Mouse (Mus musculus) embryonic facial prominence, embryonic 13.5 days (tissue): ENCODE measurements around the gene Spint1. TPM values are rescaled to one million over a fixed set of nuclear protein-coding genes. Genes with fewer than 3 reads are reported as not detected.

Source experiments
- ATAC-seq: fragments of 200-750 bp; cut with Nextera tagmentation; 2 replicates; pipeline ENCODE4 v1.8.0; 2017; ENCODE audit warnings: low read depth; ENCODE audit not compliant: insufficient number of reproducible peaks, insufficient read depth, low FRiP score, low TSS enrichment
- H3K27ac ChIP-seq: fragments of 300-500 bp; sonication (generic); 2 replicates; pipeline ENCODE4 v1.5.1; 2015; ENCODE audit warnings: moderate library complexity, mild to moderate bottlenecking, inconsistent platforms
- H3K27me3 ChIP-seq: fragments of 300-500 bp; sonication (generic); 2 replicates; pipeline ENCODE4 v1.6.1; 2015; ENCODE audit warnings: mild to moderate bottlenecking, inconsistent platforms
- H3K36me3 ChIP-seq: fragments of 300-500 bp; sonication (generic); 2 replicates; pipeline ENCODE4 v1.6.1; 2015; ENCODE audit warnings: mild to moderate bottlenecking, inconsistent platforms
- H3K4me1 ChIP-seq: fragments of 300-500 bp; sonication (generic); 2 replicates; pipeline ENCODE4 v1.6.1; 2015; ENCODE audit warnings: inconsistent platforms
- H3K4me2 ChIP-seq: fragments of 300-500 bp; sonication (generic); 2 replicates; pipeline ENCODE4 v1.6.1; 2015; ENCODE audit warnings: moderate library complexity, mild to moderate bottlenecking, inconsistent platforms
- H3K4me3 ChIP-seq: fragments of 300-500 bp; sonication (generic); 2 replicates; pipeline ENCODE4 v1.5.1; 2015; ENCODE audit warnings: mild to moderate bottlenecking, inconsistent platforms
- H3K9ac ChIP-seq: fragments of 300-500 bp; sonication (generic); 2 replicates; pipeline ENCODE4 v1.6.1; 2015; ENCODE audit warnings: mild to moderate bottlenecking, inconsistent platforms
- H3K9me3 ChIP-seq: fragments of 300-500 bp; sonication (generic); 2 replicates; pipeline ENCODE4 v1.6.1; 2016; ENCODE audit warnings: inconsistent platforms
- WGBS: fragments of 180-500 bp; shearing (Covaris S2); methylation state at CpG from one replicate; pipeline ENCODE4 v1.1.7; 2015; ENCODE audit warnings: mixed read lengths; 5-methylcytosine and 5-hydroxymethylcytosine counted together
- polyA plus RNA-seq: library from polyadenylated mRNA; unstranded; fragments of >200 nt; fragmentation: Nextera tagmentation; extraction: Ambion mirVana; gene quantifications from 2 replicates; pipeline ENCODE4 v1.2.1, GENCODE M21; 2015

Spint1 gene
- polyA plus RNA-seq, 1 experiment from 2014 or later = 15.4 TPM

DNA sequence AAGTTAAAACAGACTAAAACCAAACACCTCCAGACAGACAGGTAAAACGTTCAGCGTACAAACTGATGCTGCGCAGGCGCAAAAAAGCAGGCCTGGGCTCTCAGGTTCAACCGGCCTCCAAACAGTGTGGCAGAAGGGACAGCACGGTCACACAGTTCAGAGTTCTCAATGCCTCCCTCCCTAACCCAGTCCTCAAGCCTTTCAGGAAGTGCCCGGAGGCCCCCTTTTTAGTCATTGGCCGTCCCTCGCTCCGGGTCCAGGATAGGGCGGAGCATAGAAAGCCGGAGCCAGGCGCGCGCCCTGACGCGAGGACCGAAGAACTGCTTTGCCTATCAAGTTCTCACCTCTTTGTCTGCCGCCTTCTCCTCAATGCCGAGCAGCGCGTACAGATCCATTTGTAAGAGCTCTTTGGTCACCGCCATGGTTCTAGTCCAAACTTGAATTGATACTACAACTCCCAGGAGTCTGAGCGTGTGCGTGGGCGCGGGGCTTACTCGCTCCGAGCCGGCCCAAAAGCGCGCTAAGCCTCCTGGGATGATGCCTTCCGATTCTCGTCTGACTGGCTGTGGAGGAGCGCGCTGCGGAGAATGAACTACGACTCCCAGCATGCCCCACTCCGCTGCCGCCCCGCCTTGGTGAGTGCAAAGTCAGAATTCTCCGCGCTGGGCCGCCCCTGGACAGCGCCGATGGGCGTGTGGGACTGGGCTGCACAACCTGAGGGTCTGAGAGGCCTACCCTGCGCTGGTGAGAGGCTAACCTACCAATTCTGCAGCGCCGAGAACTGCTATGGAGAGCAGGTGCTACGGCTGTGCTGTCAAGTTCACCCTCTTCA is 28.6 kb upstream of the Spint1 start, which contains the start of the genes Zfyve19 and Dnajc17:
Gene Zfyve19 (plus strand): TSS at position 274 of the 832 bp plus-strand sequence.
Gene Dnajc17 (minus strand): TSS at position 452 of the 832 bp plus-strand sequence.
- Histone ChIP-seq H3K4me3 (peak within 1 kb of the TSS; percentile 68), H3K4me1 (peaks cover 12% of the 10 kb centered on the region), H3K9ac (peak within 1 kb of the TSS; percentile 81), H3K4me2 (peak within 1 kb of the TSS; percentile 69), H3K9me3 (no peaks in the 10 kb centered on the region), H3K27me3 (no peaks in the 10 kb centered on the region), H3K36me3 (peaks cover 33% of the 10 kb centered on the region), H3K27ac (peak within 1 kb of the TSS; percentile 90)
- under 1% methylated on average over 51 of the region's 51 CpGs for WGBS
- peak; percentile 97 for ATAC-seq

GRCm38 (mm10) chr2:119209176-119209507 is 28.0 kb upstream of the Spint1 start:
- no peak for ATAC-seq
- Histone ChIP-seq H3K9me3 (no peaks in the 10 kb centered on the region), H3K4me3 (peak overlapping the region; percentile 68), H3K9ac (peak overlapping the region; percentile 81), H3K36me3 (peaks cover 36% of the 10 kb centered on the region), H3K27me3 (no peaks in the 10 kb centered on the region), H3K4me2 (peak overlapping the region; percentile 69), H3K4me1 (peaks cover 12% of the 10 kb centered on the region), H3K27ac (no peak overlapping the region; the same call in 1 of the 2 replicates)
- WGBS = 1% methylated on average over 13 of the region's 13 CpGs

DNA sequence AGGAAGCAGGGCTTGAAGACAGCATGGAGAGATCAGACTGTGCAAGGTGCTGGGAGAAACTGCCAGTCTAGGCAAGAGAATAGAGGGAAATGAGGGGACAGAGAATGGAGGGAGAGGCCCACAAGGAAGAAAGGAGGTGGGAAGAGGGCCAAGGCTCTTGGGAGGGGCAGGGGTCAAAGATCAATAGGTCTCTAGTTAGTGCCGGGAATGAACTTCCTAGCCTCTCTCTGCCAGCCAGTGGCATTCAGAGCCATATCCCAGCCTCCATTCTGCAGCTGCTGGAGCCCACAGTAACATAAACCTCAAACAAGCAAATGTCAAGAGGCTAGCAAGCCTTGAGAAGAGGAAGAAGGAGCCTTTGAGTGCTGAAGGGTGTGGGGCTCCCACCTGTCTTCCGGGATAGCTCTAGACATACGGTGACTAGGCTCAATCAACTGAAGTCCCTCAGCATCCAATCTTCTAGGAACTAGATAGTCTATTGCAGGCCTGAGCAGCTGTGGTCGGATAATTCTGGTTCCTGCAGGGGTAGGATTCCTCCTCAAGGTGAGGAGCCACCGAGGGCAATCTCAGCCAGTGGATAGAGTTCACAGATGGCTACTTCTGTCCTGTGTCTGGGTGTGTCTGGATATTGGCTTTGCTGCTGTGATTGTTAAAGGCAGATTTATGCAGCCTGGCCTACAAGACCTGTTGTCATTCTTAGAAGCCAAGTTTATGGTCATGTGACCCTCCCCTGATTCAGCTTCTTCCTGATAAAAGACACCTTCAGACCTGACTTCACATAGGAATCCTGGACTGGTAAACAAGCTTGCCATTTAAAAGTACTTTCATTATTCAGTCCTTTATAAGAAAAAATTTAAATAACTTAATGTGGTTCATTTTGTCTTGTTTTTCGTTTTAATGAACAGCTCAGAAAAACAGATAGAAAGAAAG is 7.1 kb upstream of the Spint1 start, which contains the start of gene Ppp1r14d:
Gene Ppp1r14d (minus strand): TSS at position 132 of the 930 bp plus-strand sequence.
- Histone ChIP-seq H3K9ac (no peak within 1 kb of the TSS), H3K4me1 (no peaks in the 10 kb centered on the region), H3K36me3 (no peaks in the 10 kb centered on the region), H3K27ac (no peak within 1 kb of the TSS), H3K27me3 (peaks cover 6% of the 10 kb centered on the region), H3K4me3 (no peak within 1 kb of the TSS), H3K9me3 (no peaks in the 10 kb centered on the region), H3K4me2 (no peak within 1 kb of the TSS)
- 61% methylated on average over 6 of the region's 6 CpGs for WGBS
- no peak for ATAC-seq

GRCm38 (mm10) chr2:119236682-119237209 is 416 bp upstream of the Spint1 start:
- WGBS = 5% methylated on average over 25 of the region's 25 CpGs
- Histone ChIP-seq H3K4me2 (peak overlapping the region; percentile 79), H3K9ac (peak overlapping the region; percentile 68), H3K27me3 (peaks cover 64% of the 10 kb centered on the region), H3K36me3 (no peaks in the 10 kb centered on the region), H3K27ac (no peak overlapping the region), H3K4me3 (peak overlapping the region; percentile 52), H3K4me1 (peaks cover 13% of the 10 kb centered on the region), H3K9me3 (no peaks in the 10 kb centered on the region)
- 0 out of 2 replicates have a peak, but pooled peaks have one; percentile 28 for ATAC-seq

DNA sequence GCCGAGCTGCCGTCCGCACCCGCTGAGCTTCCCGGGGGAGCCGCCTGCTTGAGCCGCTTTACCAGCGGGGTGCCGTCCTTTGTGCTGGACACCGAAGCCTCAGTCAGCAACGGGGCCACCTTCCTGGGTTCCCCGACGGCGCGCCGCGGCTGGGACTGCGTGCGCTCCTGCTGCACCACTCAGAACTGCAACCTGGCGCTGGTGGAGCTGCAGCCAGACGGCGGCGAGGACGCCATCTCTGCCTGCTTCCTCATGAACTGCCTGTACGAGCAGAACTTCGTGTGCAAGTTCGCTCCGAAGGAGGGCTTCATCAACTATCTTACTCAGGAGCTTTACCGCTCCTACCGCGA is 684 bp downstream of the Spint1 start:
- peak overlapping the region; percentile 79 for H3K4me2 ChIP-seq
- 2% methylated on average over 31 of the region's 31 CpGs for WGBS
- H3K36me3 ChIP-seq = no peaks in the 10 kb centered on the region
- no peak for ATAC-seq
- H3K9me3 ChIP-seq = no peaks in the 10 kb centered on the region
- no peak overlapping the region for H3K27ac ChIP-seq
- peak overlapping the region; percentile 52 for H3K4me3 ChIP-seq
- peaks cover 64% of the 10 kb centered on the region for H3K27me3 ChIP-seq
- H3K9ac ChIP-seq = peak overlapping the region; percentile 68
- H3K4me1 ChIP-seq = peaks cover 13% of the 10 kb centered on the region

- 59% methylated on average over 2 of the region's 2 CpGs for WGBS
- ATAC-seq = no peak; the same call in 1 of the 2 replicates
- H3K4me2 ChIP-seq = peak overlapping the region; percentile 79
- H3K27me3 ChIP-seq = peaks cover 64% of the 10 kb centered on the region
- H3K4me3 ChIP-seq = peak overlapping the region; percentile 52
- H3K36me3 ChIP-seq = no peaks in the 10 kb centered on the region
- peaks cover 13% of the 10 kb centered on the region for H3K4me1 ChIP-seq
- no peaks in the 10 kb centered on the region for H3K9me3 ChIP-seq
- H3K27ac ChIP-seq = no peak overlapping the region
- 0 out of 2 replicates have a peak overlapping the region, but pooled peaks have one; percentile 68 for H3K9ac ChIP-seq
Measured at GRCm38 (mm10) chr2:119238671-119239070, 1.5 kb downstream of the Spint1 start.

DNA sequence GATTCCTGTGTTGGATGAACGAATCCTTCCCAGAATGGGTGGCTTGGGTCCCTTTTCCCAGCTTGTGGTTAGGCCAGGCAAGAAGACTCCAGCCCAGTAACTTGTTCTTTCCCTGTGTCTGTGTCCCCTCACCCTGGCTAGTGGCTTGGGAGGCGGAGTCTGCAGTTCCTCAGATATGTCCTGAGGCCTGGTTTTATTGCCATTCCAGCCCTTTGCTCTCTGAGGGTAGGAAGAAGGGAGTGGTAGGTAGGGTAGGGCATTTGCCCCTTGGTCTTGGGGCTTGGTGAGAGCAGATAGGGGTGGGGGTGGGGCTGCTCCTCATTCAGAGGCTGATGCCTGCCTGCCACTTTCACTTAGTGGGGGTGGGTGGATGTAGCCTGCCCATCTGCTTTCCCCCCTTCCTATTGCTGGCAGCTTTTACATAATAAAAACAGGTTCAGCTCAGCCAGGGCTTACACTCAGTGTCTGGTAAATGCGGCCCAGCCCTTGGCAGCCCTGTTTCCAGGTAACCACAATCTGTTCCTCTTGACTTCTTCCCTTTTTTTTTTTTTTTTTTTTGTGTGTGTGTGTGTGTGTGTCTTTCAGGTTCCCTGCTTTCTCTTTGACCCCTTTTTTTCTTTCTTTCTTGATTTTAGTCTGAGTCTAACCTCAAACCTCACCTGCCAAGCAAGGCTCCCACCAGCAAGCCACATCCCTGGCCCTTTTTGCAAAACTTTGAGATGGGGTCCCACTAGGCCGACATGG is 3.1 kb downstream of the Spint1 start:
- H3K4me1 ChIP-seq = peaks cover 13% of the 10 kb centered on the region
- H3K9ac ChIP-seq = no peak overlapping the region
- no peaks in the 10 kb centered on the region for H3K36me3 ChIP-seq
- no peak for ATAC-seq
- 60% methylated on average over 4 of the region's 4 CpGs for whole genome bisulfite sequencing
- no peak overlapping the region for H3K4me2 ChIP-seq
- H3K9me3 ChIP-seq = no peaks in the 10 kb centered on the region
- H3K4me3 ChIP-seq = no peak overlapping the region
- peaks cover 55% of the 10 kb centered on the region for H3K27me3 ChIP-seq
- H3K27ac ChIP-seq = no peak overlapping the region

GRCm38 (mm10) chr2:119240819-119241186 is 3.6 kb downstream of the Spint1 start:
- ATAC-seq = no peak
- peaks cover 13% of the 10 kb centered on the region for H3K4me1 ChIP-seq
- no peak overlapping the region for H3K9ac ChIP-seq
- no peak overlapping the region for H3K27ac ChIP-seq
- H3K9me3 ChIP-seq = no peaks in the 10 kb centered on the region
- no peaks in the 10 kb centered on the region for H3K36me3 ChIP-seq
- WGBS = 86% methylated on average over 4 of the region's 4 CpGs
- H3K27me3 ChIP-seq = peaks cover 50% of the 10 kb centered on the region
- H3K4me3 ChIP-seq = no peak overlapping the region
- no peak overlapping the region for H3K4me2 ChIP-seq

- Histone ChIP-seq H3K4me1 (peaks cover 4% of the 10 kb centered on the region; the same call in 1 of the 2 replicates), H3K27me3 (peaks cover 32% of the 10 kb centered on the region), H3K36me3 (no peaks in the 10 kb centered on the region), H3K4me3 (no peak overlapping the region), H3K27ac (no peak overlapping the region), H3K4me2 (no peak overlapping the region), H3K9me3 (no peaks in the 10 kb centered on the region), H3K9ac (no peak overlapping the region)
- 77% methylated on average over 9 of the region's 9 CpGs for WGBS
- ATAC-seq = no peak
Measured at GRCm38 (mm10) chr2:119242548-119242947, 5.4 kb downstream of the Spint1 start.

- Histone ChIP-seq H3K4me2 (no peak overlapping the region), H3K27ac (no peak overlapping the region), H3K27me3 (peaks cover 8% of the 10 kb centered on the region), H3K4me1 (no peaks in the 10 kb centered on the region), H3K9ac (no peak overlapping the region), H3K9me3 (no peaks in the 10 kb centered on the region), H3K36me3 (no peaks in the 10 kb centered on the region), H3K4me3 (no peak overlapping the region)
- no peak for ATAC-seq
- WGBS = 85% methylated on average over 7 of the region's 7 CpGs
Measured at GRCm38 (mm10) chr2:119245246-119245645, 8.1 kb downstream of the Spint1 start.

- H3K9me3 ChIP-seq = no peaks in the 10 kb centered on the region
- no peaks in the 10 kb centered on the region for H3K4me1 ChIP-seq
- no peak overlapping the region for H3K9ac ChIP-seq
- no peak overlapping the region for H3K4me3 ChIP-seq
- no peak overlapping the region for H3K4me2 ChIP-seq
- WGBS = 88% methylated on average over 9 of the region's 9 CpGs
- no peaks in the 10 kb centered on the region for H3K36me3 ChIP-seq
- no peak overlapping the region for H3K27ac ChIP-seq
- no peak for ATAC-seq
- peaks cover 2% of the 10 kb centered on the region; the same call in 1 of the 2 replicates for H3K27me3 ChIP-seq
Measured at GRCm38 (mm10) chr2:119247904-119248303, 10.7 kb downstream of the Spint1 start.
